Mouse (Mus musculus) embryonic facial prominence, embryonic 13.5 days (tissue): ENCODE results near the gene Nabp1. TPM values are rescaled to one million over a fixed set of nuclear protein-coding genes. Genes with fewer than 3 reads are reported as not detected.

Source experiments
- ATAC-seq: fragments of 200-750 bp; cut with Nextera tagmentation; 2 replicates; pipeline ENCODE4 v1.8.0; 2017; ENCODE audit warnings: low read depth; ENCODE audit not compliant: insufficient number of reproducible peaks, insufficient read depth, low FRiP score, low TSS enrichment
- H3K27ac ChIP-seq: fragments of 300-500 bp; sonication (generic); 2 replicates; pipeline ENCODE4 v1.5.1; 2015; ENCODE audit warnings: moderate library complexity, mild to moderate bottlenecking, inconsistent platforms
- H3K27me3 ChIP-seq: fragments of 300-500 bp; sonication (generic); 2 replicates; pipeline ENCODE4 v1.6.1; 2015; ENCODE audit warnings: mild to moderate bottlenecking, inconsistent platforms
- H3K36me3 ChIP-seq: fragments of 300-500 bp; sonication (generic); 2 replicates; pipeline ENCODE4 v1.6.1; 2015; ENCODE audit warnings: mild to moderate bottlenecking, inconsistent platforms
- H3K4me1 ChIP-seq: fragments of 300-500 bp; sonication (generic); 2 replicates; pipeline ENCODE4 v1.6.1; 2015; ENCODE audit warnings: inconsistent platforms
- H3K4me2 ChIP-seq: fragments of 300-500 bp; sonication (generic); 2 replicates; pipeline ENCODE4 v1.6.1; 2015; ENCODE audit warnings: moderate library complexity, mild to moderate bottlenecking, inconsistent platforms
- H3K4me3 ChIP-seq: fragments of 300-500 bp; sonication (generic); 2 replicates; pipeline ENCODE4 v1.5.1; 2015; ENCODE audit warnings: mild to moderate bottlenecking, inconsistent platforms
- H3K9ac ChIP-seq: fragments of 300-500 bp; sonication (generic); 2 replicates; pipeline ENCODE4 v1.6.1; 2015; ENCODE audit warnings: mild to moderate bottlenecking, inconsistent platforms
- H3K9me3 ChIP-seq: fragments of 300-500 bp; sonication (generic); 2 replicates; pipeline ENCODE4 v1.6.1; 2016; ENCODE audit warnings: inconsistent platforms
- WGBS: fragments of 180-500 bp; shearing (Covaris S2); methylation state at CpG from one replicate; pipeline ENCODE4 v1.1.7; 2015; ENCODE audit warnings: mixed read lengths; 5-methylcytosine and 5-hydroxymethylcytosine counted together
- polyA plus RNA-seq: library from polyadenylated mRNA; unstranded; fragments of >200 nt; fragmentation: Nextera tagmentation; extraction: Ambion mirVana; gene quantifications from 2 replicates; pipeline ENCODE4 v1.2.1, GENCODE M21; 2015

The Nabp1 gene
- polyA plus RNA-seq = 4.5 and 5.8 TPM in 2 replicates

DNA sequence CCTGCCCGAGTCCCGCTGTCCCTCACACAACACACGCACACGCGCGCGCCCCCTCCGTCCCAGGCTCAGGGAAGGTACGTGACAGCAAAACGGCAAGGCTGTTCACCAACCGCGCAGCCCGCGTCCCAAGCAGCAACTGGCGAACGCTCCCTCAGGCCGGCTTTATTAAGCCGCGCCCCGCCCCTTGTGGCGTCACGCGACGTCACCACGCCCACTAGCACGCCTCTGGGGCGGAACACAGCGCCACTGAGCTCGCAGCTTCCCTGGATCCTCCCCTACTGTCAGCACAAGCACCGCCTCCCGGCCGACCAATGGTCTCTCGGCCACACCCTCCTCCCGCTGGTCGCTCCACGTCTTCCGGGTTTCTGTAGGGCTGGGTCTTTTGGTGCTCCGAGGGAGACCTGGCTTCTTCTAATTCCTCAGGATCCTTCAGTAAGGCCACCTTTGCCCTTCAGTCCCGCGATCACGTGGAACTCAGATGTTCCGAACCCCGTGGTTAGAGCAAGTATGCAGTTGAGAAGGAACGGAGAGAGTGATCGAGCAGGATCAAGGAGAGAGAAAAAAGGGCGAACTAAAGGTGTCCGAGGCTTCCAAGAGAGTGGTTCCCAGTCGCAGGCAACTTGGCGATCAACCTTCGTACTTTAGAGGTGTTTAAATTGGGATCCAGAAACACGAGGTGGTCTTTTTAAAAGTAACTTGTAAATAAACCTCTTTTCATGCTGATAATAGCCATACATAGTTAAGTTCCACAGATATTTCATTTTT lies at the start of gene Nabp1:
Gene Nabp1 (minus strand): TSS at position 164 of the 765 bp plus-strand sequence.
- H3K4me3 ChIP-seq = peak within 1 kb of the TSS; percentile 64
- peak within 1 kb of the TSS; percentile 97 for H3K4me2 ChIP-seq
- ATAC-seq = peak; percentile 100
- peak within 1 kb of the TSS; percentile 79 for H3K9ac ChIP-seq
- no peaks in the 10 kb centered on the region for H3K36me3 ChIP-seq
- WGBS = under 1% methylated on average over 51 of the region's 51 CpGs
- no peaks in the 10 kb centered on the region for H3K9me3 ChIP-seq
- H3K27me3 ChIP-seq = no peaks in the 10 kb centered on the region
- H3K27ac ChIP-seq = peak within 1 kb of the TSS; percentile 68
- H3K4me1 ChIP-seq = peaks cover 3% of the 10 kb centered on the region; the same call in 1 of the 2 replicates

DNA sequence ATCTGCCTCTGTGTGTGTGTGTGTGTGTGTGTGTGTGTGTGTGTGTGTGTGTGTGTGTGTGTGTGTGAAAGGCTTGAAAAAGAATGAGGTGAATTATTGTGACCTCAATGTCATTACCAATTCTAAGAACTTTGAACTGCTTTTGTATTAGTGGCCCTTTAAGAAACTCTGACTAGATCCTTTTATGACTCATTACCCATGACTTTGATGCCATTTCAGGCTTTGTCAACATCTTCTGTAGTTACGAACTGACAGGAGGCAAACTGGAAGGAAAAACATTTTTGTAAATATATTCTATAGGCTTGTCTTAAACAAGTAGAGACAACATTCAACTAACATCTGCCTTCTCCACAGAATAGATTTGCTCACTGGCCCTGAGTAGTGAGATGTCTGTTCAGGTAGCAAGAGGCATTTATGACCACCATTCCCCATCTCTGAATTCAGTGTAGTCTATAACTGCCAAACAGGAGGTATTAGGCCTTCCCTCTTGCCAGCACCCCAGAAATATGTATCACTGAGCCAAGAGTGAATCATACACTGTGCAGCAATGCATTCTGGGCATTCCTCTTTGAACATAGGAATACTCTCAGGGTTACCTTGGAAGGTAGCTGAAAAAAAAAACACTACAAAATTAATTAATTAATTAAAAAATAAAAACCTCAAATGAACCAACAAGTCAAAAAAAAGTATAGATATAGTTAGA lies 47.5 kb upstream of the Nabp1 start:
- no peaks in the 10 kb centered on the region for H3K27me3 ChIP-seq
- H3K36me3 ChIP-seq = no peaks in the 10 kb centered on the region
- H3K4me2 ChIP-seq = no peak overlapping the region
- no peak for ATAC-seq
- H3K4me3 ChIP-seq = no peak overlapping the region
- H3K27ac ChIP-seq = no peak overlapping the region
- no peaks in the 10 kb centered on the region for H3K9me3 ChIP-seq
- no peak overlapping the region for H3K9ac ChIP-seq
- WGBS = 67% methylated on average over 1 of the region's 1 CpGs
- H3K4me1 ChIP-seq = peaks cover 10% of the 10 kb centered on the region; the same call in 1 of the 2 replicates

DNA sequence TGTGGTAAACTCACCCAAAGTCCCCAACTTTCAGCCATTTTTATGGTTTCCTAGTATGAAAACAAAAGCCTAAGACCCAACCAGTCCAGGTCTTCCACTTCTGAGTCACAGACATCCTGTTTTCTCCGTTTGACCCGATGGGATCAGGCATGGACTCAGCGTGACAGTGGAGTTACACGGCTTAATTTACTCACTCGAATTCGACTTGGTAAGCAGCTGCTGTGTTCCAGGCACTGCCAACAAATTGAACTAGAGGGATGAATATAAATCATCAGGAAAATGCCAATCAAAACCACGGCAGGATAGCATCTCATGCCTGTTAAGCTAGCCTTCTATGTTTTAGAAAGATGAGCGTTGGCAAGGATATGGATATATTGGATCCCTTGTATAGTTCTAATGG lies 43.4 kb upstream of the Nabp1 start:
- WGBS = 56% methylated on average over 8 of the region's 8 CpGs
- ATAC-seq = no peak
- no peak overlapping the region for H3K4me3 ChIP-seq
- no peak overlapping the region for H3K27ac ChIP-seq
- no peaks in the 10 kb centered on the region for H3K36me3 ChIP-seq
- H3K9ac ChIP-seq = no peak overlapping the region
- H3K9me3 ChIP-seq = no peaks in the 10 kb centered on the region
- H3K27me3 ChIP-seq = no peaks in the 10 kb centered on the region
- no peak overlapping the region for H3K4me2 ChIP-seq
- no peaks in the 10 kb centered on the region for H3K4me1 ChIP-seq

- 74% methylated on average over 5 of the region's 5 CpGs for WGBS
- Histone ChIP-seq H3K9me3 (no peaks in the 10 kb centered on the region), H3K36me3 (no peaks in the 10 kb centered on the region), H3K9ac (no peak overlapping the region), H3K4me1 (no peaks in the 10 kb centered on the region), H3K4me2 (no peak overlapping the region), H3K27ac (no peak overlapping the region), H3K4me3 (no peak overlapping the region), H3K27me3 (no peaks in the 10 kb centered on the region)
- no peak for ATAC-seq
Measured at GRCm38 (mm10) chr1:51520246-51520780, 42.1 kb upstream of the Nabp1 start.

GRCm38 (mm10) chr1:51519112-51519511 lies 40.9 kb upstream of the Nabp1 start:
- no peak overlapping the region for H3K9ac ChIP-seq
- no peak overlapping the region for H3K4me2 ChIP-seq
- H3K9me3 ChIP-seq = no peaks in the 10 kb centered on the region
- H3K27me3 ChIP-seq = no peaks in the 10 kb centered on the region
- H3K27ac ChIP-seq = no peak overlapping the region
- no peaks in the 10 kb centered on the region for H3K36me3 ChIP-seq
- no peak for ATAC-seq
- no peak overlapping the region for H3K4me3 ChIP-seq
- no peaks in the 10 kb centered on the region for H3K4me1 ChIP-seq
- WGBS = 84% methylated on average over 3 of the region's 3 CpGs

GRCm38 (mm10) chr1:51515625-51516024 lies 37.4 kb upstream of the Nabp1 start:
- ATAC-seq = no peak
- 27% methylated on average over 2 of the region's 2 CpGs for WGBS
- H3K4me3 ChIP-seq = no peak overlapping the region
- H3K36me3 ChIP-seq = no peaks in the 10 kb centered on the region
- no peaks in the 10 kb centered on the region for H3K4me1 ChIP-seq
- H3K27me3 ChIP-seq = no peaks in the 10 kb centered on the region
- H3K27ac ChIP-seq = no peak overlapping the region
- H3K9me3 ChIP-seq = no peaks in the 10 kb centered on the region
- no peak overlapping the region for H3K9ac ChIP-seq
- H3K4me2 ChIP-seq = no peak overlapping the region

DNA sequence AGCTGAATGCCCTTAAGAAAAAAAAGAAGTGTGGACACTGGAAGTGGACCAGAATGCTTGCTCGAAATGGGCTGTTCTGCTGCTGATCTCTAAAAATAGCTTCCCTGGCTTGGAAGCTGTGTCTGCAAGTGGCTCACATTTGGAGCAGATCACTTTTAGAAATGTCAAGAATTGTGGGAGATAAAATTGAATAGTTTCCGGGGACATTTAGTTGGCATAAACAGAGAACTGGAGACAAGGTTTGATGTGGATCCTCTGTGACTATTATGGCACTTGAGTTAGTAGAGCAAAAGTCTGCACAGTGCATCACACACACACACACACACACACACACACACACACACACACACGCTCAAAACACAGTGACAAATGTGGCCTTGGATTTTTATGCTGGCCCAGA lies 36.8 kb upstream of the Nabp1 start:
- Histone ChIP-seq H3K36me3 (no peaks in the 10 kb centered on the region), H3K9me3 (no peaks in the 10 kb centered on the region), H3K4me1 (no peaks in the 10 kb centered on the region), H3K27ac (no peak overlapping the region), H3K4me2 (no peak overlapping the region), H3K27me3 (no peaks in the 10 kb centered on the region), H3K9ac (no peak overlapping the region), H3K4me3 (no peak overlapping the region)
- ATAC-seq = no peak
- WGBS = 79% methylated on average over 3 of the region's 3 CpGs

GRCm38 (mm10) chr1:51514379-51514778 lies 36.2 kb upstream of the Nabp1 start:
- Histone ChIP-seq H3K4me3 (no peak overlapping the region), H3K4me2 (no peak overlapping the region), H3K27ac (no peak overlapping the region), H3K36me3 (no peaks in the 10 kb centered on the region), H3K4me1 (no peaks in the 10 kb centered on the region), H3K27me3 (no peaks in the 10 kb centered on the region), H3K9me3 (no peaks in the 10 kb centered on the region), H3K9ac (no peak overlapping the region)
- WGBS = 82% methylated on average over 2 of the region's 2 CpGs
- ATAC-seq = no peak

DNA sequence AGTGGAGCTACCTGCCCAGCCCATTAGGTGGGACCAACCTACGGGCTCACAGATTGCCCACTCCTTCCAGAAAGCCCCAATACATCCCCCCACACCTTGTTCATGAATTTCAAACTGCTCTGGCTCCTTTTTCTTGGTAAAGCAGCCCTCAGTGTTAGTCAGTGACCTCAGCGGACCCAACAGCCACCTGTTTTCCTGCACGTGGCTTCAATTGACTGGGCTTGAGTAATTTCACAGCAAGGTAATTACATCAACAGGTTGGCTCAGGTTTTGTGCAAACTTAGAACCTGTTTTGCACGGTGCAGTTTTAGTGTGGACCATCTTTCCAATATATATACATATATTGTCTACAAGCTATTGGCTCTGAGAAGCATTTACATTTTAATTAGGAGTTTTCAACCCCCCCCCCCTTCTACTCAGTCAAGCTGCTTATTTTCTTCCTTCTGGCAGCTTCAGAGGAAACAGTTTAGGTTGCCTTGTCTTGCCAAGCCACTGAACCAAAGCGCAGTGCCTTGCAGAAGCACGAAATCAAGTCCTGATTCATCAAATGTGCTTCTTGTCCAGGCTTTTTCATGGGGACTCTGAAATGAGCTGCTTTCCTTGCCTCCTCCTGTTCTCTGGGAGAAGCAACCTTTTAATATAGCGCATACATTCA lies 35.0 kb upstream of the Nabp1 start:
- H3K4me1 ChIP-seq = peaks cover 4% of the 10 kb centered on the region
- H3K9me3 ChIP-seq = no peaks in the 10 kb centered on the region
- no peak overlapping the region for H3K4me3 ChIP-seq
- no peaks in the 10 kb centered on the region for H3K36me3 ChIP-seq
- H3K27me3 ChIP-seq = no peaks in the 10 kb centered on the region
- 65% methylated on average over 7 of the region's 7 CpGs for WGBS
- ATAC-seq = no peak
- H3K4me2 ChIP-seq = no peak overlapping the region
- no peak overlapping the region for H3K27ac ChIP-seq
- H3K9ac ChIP-seq = no peak overlapping the region

GRCm38 (mm10) chr1:51512326-51512725 lies 34.1 kb upstream of the Nabp1 start:
- no peak for ATAC-seq
- Histone ChIP-seq H3K27me3 (no peaks in the 10 kb centered on the region), H3K4me3 (no peak overlapping the region), H3K27ac (no peak overlapping the region), H3K36me3 (no peaks in the 10 kb centered on the region), H3K4me2 (no peak overlapping the region), H3K4me1 (peaks cover 4% of the 10 kb centered on the region), H3K9me3 (no peaks in the 10 kb centered on the region), H3K9ac (no peak overlapping the region)
- 79% methylated on average over 2 of the region's 2 CpGs for WGBS

DNA sequence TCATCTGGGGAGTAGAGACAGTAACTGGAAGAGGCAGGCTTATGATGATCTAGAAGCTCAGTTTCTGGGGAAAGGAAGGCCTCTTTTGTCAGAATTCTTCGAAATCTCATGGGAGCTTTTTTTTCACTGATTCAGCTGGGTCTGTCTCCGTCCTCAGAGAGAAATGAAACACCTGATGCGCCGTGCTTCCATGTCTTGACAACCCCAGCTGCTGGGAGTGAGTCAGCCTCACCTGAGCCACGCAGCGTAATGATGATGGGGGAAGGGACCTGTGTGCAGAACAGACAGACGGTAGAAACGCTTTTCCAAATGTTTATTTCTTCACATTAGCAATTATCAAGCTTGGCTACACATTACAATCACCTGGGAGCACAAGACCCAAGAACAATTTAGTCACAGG lies 31.6 kb upstream of the Nabp1 start:
- Histone ChIP-seq H3K36me3 (no peaks in the 10 kb centered on the region), H3K4me2 (no peak overlapping the region)
- 0 out of 2 replicates have a peak, but pooled peaks have one; percentile 72 for ATAC-seq

More for the DNA sequence above, 31.6 kb upstream of the Nabp1 start:
- H3K9me3 ChIP-seq = no peaks in the 10 kb centered on the region
- H3K4me1 ChIP-seq = peaks cover 4% of the 10 kb centered on the region
- H3K4me3 ChIP-seq = no peak overlapping the region
- no peaks in the 10 kb centered on the region for H3K27me3 ChIP-seq
- no peak overlapping the region for H3K9ac ChIP-seq
- 65% methylated on average over 8 of the region's 8 CpGs for WGBS
- H3K27ac ChIP-seq = no peak overlapping the region
